Mouse (Mus musculus) forebrain, embryonic 13.5 days (tissue): Measurements from ENCODE around the gene Fam89a. TPM values are rescaled to one million over a fixed set of nuclear protein-coding genes. Genes with fewer than 3 reads are reported as not detected.

Experiments
- ATAC-seq: fragments of 200-750 bp; cut with Nextera tagmentation; 2 replicates; pipeline ENCODE4 v1.8.0; 2017
- H3K27ac ChIP-seq: fragments of 300-500 bp; sonication (generic); 2 replicates; pipeline ENCODE4 v1.5.1; 2015; ENCODE audit warnings: inconsistent platforms, mild to moderate bottlenecking, moderate library complexity
- H3K27me3 ChIP-seq: fragments of 300-500 bp; sonication (generic); 2 replicates; pipeline ENCODE4 v1.6.1; 2015; ENCODE audit warnings: mild to moderate bottlenecking, inconsistent platforms
- H3K36me3 ChIP-seq: fragments of 300-500 bp; sonication (generic); 2 replicates; pipeline ENCODE4 v1.6.1; 2015; ENCODE audit warnings: mild to moderate bottlenecking, inconsistent platforms; ENCODE audit not compliant: poor library complexity, severe bottlenecking
- H3K4me1 ChIP-seq: fragments of 300-500 bp; sonication (generic); 2 replicates; pipeline ENCODE4 v1.6.1; 2015; ENCODE audit warnings: inconsistent platforms
- H3K4me2 ChIP-seq: fragments of 300-500 bp; sonication (generic); 2 replicates; pipeline ENCODE4 v1.6.1; 2015; ENCODE audit warnings: inconsistent platforms, mild to moderate bottlenecking, moderate library complexity
- H3K4me3 ChIP-seq: fragments of 300-500 bp; sonication (generic); 2 replicates; pipeline ENCODE4 v1.5.1; 2015; ENCODE audit warnings: mild to moderate bottlenecking, inconsistent platforms
- H3K9ac ChIP-seq: fragments of 300-500 bp; sonication (generic); 2 replicates; pipeline ENCODE4 v1.6.1; 2015; ENCODE audit warnings: mild to moderate bottlenecking, inconsistent platforms
- H3K9me3 ChIP-seq: fragments of 300-500 bp; sonication (generic); replicated peaks from 2 replicates; pipeline ENCODE4 v1.6.1; 2016; ENCODE audit warnings: inconsistent platforms
- WGBS: fragments of 180-500 bp; shearing (Covaris S2); methylation state at CpG from one replicate; pipeline ENCODE4 v1.1.7; 2015; 5-methylcytosine and 5-hydroxymethylcytosine counted together
- polyA plus RNA-seq: library from polyadenylated mRNA; unstranded; fragments of >200 nt; fragmentation: Nextera tagmentation; extraction: Ambion mirVana; gene quantifications from 2 replicates; pipeline ENCODE4 v1.2.1, GENCODE M21; 2015

Gene Fam89a
- polyA plus RNA-seq, 1 experiment from 2014 or later = 0.36 TPM

- Histone ChIP-seq H3K4me1 (no peaks in the 10 kb centered on the region), H3K27ac (no peak overlapping the region), H3K4me2 (no peak overlapping the region), H3K4me3 (no peak overlapping the region), H3K36me3 (peaks cover 67% of the 10 kb centered on the region), H3K9ac (no peak overlapping the region), H3K9me3 (no peaks in the 10 kb centered on the region), H3K27me3 (no peaks in the 10 kb centered on the region)
- no peak for ATAC-seq
- 93% methylated on average over 4 of the region's 4 CpGs for WGBS
Measured at GRCm38 (mm10) chr8:124704376-124704775, 47.3 kb downstream of the Fam89a start.

- no peaks in the 10 kb centered on the region for H3K27me3 ChIP-seq
Measured at GRCm38 (mm10) chr8:124703526-124703925, 48.1 kb downstream of the Fam89a start.

GRCm38 (mm10) chr8:124702183-124702582 lies 49.4 kb downstream of the Fam89a start:
- H3K9ac ChIP-seq = no peak overlapping the region
- peaks cover 78% of the 10 kb centered on the region for H3K36me3 ChIP-seq
- no peak for ATAC-seq
- H3K4me1 ChIP-seq = no peaks in the 10 kb centered on the region
- no peaks in the 10 kb centered on the region for H3K9me3 ChIP-seq
- no peak overlapping the region for H3K27ac ChIP-seq
- WGBS = 82% methylated on average over 3 of the region's 3 CpGs
- no peak overlapping the region for H3K4me3 ChIP-seq
- H3K27me3 ChIP-seq = no peaks in the 10 kb centered on the region
- H3K4me2 ChIP-seq = no peak overlapping the region

More at GRCm38 (mm10) chr8:124703526-124703925, 48.1 kb downstream of the Fam89a start:
- Histone ChIP-seq H3K9me3 (no peaks in the 10 kb centered on the region), H3K27ac (no peak overlapping the region), H3K4me2 (no peak overlapping the region), H3K9ac (no peak overlapping the region), H3K4me3 (no peak overlapping the region), H3K36me3 (peaks cover 69% of the 10 kb centered on the region), H3K4me1 (no peaks in the 10 kb centered on the region)
- 83% methylated on average over 4 of the region's 4 CpGs for WGBS
- ATAC-seq = no peak

- Histone ChIP-seq H3K27me3 (no peaks in the 10 kb centered on the region), H3K36me3 (peaks cover 77% of the 10 kb centered on the region), H3K4me1 (no peaks in the 10 kb centered on the region), H3K27ac (no peak overlapping the region), H3K4me3 (no peak overlapping the region), H3K9ac (no peak overlapping the region), H3K9me3 (no peaks in the 10 kb centered on the region), H3K4me2 (no peak overlapping the region)
- 88% methylated on average over 9 of the region's 9 CpGs for WGBS
- ATAC-seq = no peak
Measured at GRCm38 (mm10) chr8:124701023-124701422, 50.6 kb downstream of the Fam89a start.

GRCm38 (mm10) chr8:124700271-124700670 lies 51.4 kb downstream of the Fam89a start:
- H3K9me3 ChIP-seq = no peaks in the 10 kb centered on the region
- no peak overlapping the region for H3K9ac ChIP-seq
- WGBS = 93% methylated on average over 5 of the region's 5 CpGs
- no peak for ATAC-seq
- H3K4me3 ChIP-seq = no peak overlapping the region
- no peak overlapping the region for H3K4me2 ChIP-seq
- H3K27me3 ChIP-seq = no peaks in the 10 kb centered on the region
- peaks cover 76% of the 10 kb centered on the region for H3K36me3 ChIP-seq
- no peak overlapping the region for H3K27ac ChIP-seq
- no peaks in the 10 kb centered on the region for H3K4me1 ChIP-seq

- no peak for ATAC-seq
- H3K4me3 ChIP-seq = no peak overlapping the region
- no peak overlapping the region for H3K27ac ChIP-seq
- no peaks in the 10 kb centered on the region for H3K9me3 ChIP-seq
- H3K9ac ChIP-seq = no peak overlapping the region
- WGBS = 94% methylated on average over 22 of the region's 22 CpGs
- H3K4me2 ChIP-seq = no peak overlapping the region
- peaks cover 87% of the 10 kb centered on the region for H3K36me3 ChIP-seq
- no peaks in the 10 kb centered on the region for H3K27me3 ChIP-seq
- H3K4me1 ChIP-seq = no peaks in the 10 kb centered on the region
Measured at GRCm38 (mm10) chr8:124695424-124696100, 56.1 kb downstream of the Fam89a start.

- Histone ChIP-seq H3K27ac (no peak overlapping the region), H3K27me3 (no peaks in the 10 kb centered on the region), H3K36me3 (peaks cover 75% of the 10 kb centered on the region), H3K4me2 (no peak overlapping the region), H3K9me3 (no peaks in the 10 kb centered on the region), H3K9ac (no peak overlapping the region), H3K4me1 (no peaks in the 10 kb centered on the region), H3K4me3 (no peak overlapping the region)
- WGBS = 93% methylated on average over 4 of the region's 4 CpGs
- no peak for ATAC-seq
Measured at GRCm38 (mm10) chr8:124691706-124692105, 59.9 kb downstream of the Fam89a start.

Other genes with a start within 250 kb of the Fam89a start
- gene Cog2, start 231.1 kb downstream of the Fam89a start, polyA plus RNA-seq = 36.1 and 40.3 TPM in 2 replicates
- gene Agt, start 182.1 kb downstream of the Fam89a start, polyA plus RNA-seq = 0.21 TPM in 1 of 2 replicates, not detected in the other
- gene Capn9, start 175.7 kb downstream of the Fam89a start, polyA plus RNA-seq = 0.06 TPM in 1 of 2 replicates, not detected in the other
- gene 2310022B05Rik, start 88.5 kb downstream of the Fam89a start, polyA plus RNA-seq = 18.0 and 19.2 TPM in 2 replicates
- 48.4 and 54.8 TPM in 2 replicates for gene Ttc13, start 29.8 kb downstream of the Fam89a start, polyA plus RNA-seq
- gene Arv1, start 29.7 kb downstream of the Fam89a start, polyA plus RNA-seq = 29.9 and 36.0 TPM in 2 replicates
- gene Trim67, start 41.3 kb upstream of the Fam89a start, polyA plus RNA-seq = 9.4 and 9.8 TPM in 2 replicates
- gene Gnpat, start 111.2 kb upstream of the Fam89a start, polyA plus RNA-seq = 100 and 110 TPM in 2 replicates
- 48.0 and 48.3 TPM in 2 replicates for gene 2810004N23Rik, start 111.3 kb upstream of the Fam89a start, polyA plus RNA-seq
- gene Exoc8, start 145.9 kb upstream of the Fam89a start, polyA plus RNA-seq = 10.3 and 11.1 TPM in 2 replicates
- 9.6 and 9.8 TPM in 2 replicates for gene Sprtn, start 146.1 kb upstream of the Fam89a start, polyA plus RNA-seq
- gene Egln1, start 197.5 kb upstream of the Fam89a start, polyA plus RNA-seq = 18.0 and 18.7 TPM in 2 replicates